Mouse (Mus musculus): Measurements from ENCODE around the gene Gm20498.

DNA sequence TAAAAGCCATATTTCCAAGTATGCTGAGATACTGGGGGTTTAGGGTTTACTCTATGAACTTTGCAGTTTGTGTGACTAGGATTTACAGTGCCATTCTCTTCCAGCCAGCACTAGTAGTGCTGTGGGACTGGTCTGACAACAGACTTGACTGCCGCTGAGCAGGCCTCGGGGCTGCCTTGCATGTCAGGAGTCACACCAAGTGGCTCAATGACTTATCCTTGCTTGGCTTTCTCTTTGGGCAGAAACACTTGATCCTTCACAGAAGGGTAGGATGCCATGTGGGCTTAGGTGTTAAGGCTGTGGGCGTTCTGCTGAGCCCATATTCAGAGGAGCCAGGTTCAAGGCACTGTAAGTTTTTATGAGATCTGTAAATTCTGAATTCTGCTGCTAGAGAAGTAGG lies 16.6 kb upstream of the Gm20498 start:
- TF ChIP-seq CTCF (IDR thresholded peaks at IDR 0.05; ENCODE audit: extremely low read depth, insufficient read depth, insufficient read length, insufficient replicate concordance) (no peak), POLR2A (IDR thresholded peaks at IDR 0.05; ENCODE audit: low read depth, low read length) (no peak)

All from spleen, adult 2 months (tissue).